Mouse (Mus musculus) intestine, embryonic 16.5 days (tissue): ENCODE measurements around the gene Ptges2. TPM values are rescaled to one million over a fixed set of nuclear protein-coding genes. Genes with fewer than 3 reads are reported as not detected.

Experiments used
- ATAC-seq: fragments of 200-750 bp; cut with Nextera tagmentation; 2 replicates; pipeline ENCODE4 v1.8.0; 2017; ENCODE audit warnings: moderate TSS enrichment, moderate library complexity
- H3K27ac ChIP-seq: fragments of 300-500 bp; sonication (generic); 2 replicates; pipeline ENCODE4 v1.5.1; 2014; ENCODE audit warnings: mild to moderate bottlenecking, low read length
- H3K27me3 ChIP-seq: fragments of 300-500 bp; sonication (generic); replicated peaks from 2 replicates; pipeline ENCODE4 v1.6.1; 2014; ENCODE audit warnings: low read length, control low read depth, mixed read lengths; ENCODE audit not compliant: control insufficient read depth, insufficient read depth
- H3K36me3 ChIP-seq: fragments of 300-500 bp; sonication (generic); 2 replicates; pipeline ENCODE4 v1.6.1; 2014; ENCODE audit warnings: low read length, control low read depth; ENCODE audit not compliant: control insufficient read depth, insufficient read depth
- H3K4me1 ChIP-seq: fragments of 300-500 bp; sonication (generic); 2 replicates; pipeline ENCODE4 v1.6.1; 2014; ENCODE audit warnings: low read length, control low read depth, mixed read lengths; ENCODE audit not compliant: control insufficient read depth, insufficient read depth
- H3K4me2 ChIP-seq: fragments of 300-500 bp; sonication (generic); 2 replicates; pipeline ENCODE4 v1.6.1; 2014; ENCODE audit warnings: low read depth, low read length, control low read depth
- H3K4me3 ChIP-seq: fragments of 300-500 bp; sonication (generic); 2 replicates; pipeline ENCODE4 v1.5.1; 2014; ENCODE audit warnings: mild to moderate bottlenecking, low read length
- H3K9ac ChIP-seq: fragments of 300-500 bp; sonication (generic); 2 replicates; pipeline ENCODE4 v1.6.1; 2014; ENCODE audit warnings: low read depth, low read length
- H3K9me3 ChIP-seq: fragments of 300-500 bp; sonication (generic); 2 replicates; pipeline ENCODE4 v1.6.1; 2016; ENCODE audit warnings: low read length, control low read depth; ENCODE audit not compliant: control insufficient read depth
- WGBS: fragments of 180-500 bp; shearing (Covaris S2); extraction: QIAGEN DNeasy Blood & Tissue Kit; methylation state at CpG from one replicate; pipeline ENCODE4 v1.1.7; 2014; 5-methylcytosine and 5-hydroxymethylcytosine counted together
- polyA plus RNA-seq: library from polyadenylated mRNA; unstranded; fragments of >200 nt; fragmentation: Nextera tagmentation; extraction: Ambion mirVana; gene quantifications from 2 replicates; pipeline ENCODE4 v1.2.1, GENCODE M21; 2015

The Ptges2 gene
- 49.1 and 49.8 TPM in 2 replicates for polyA plus RNA-seq

- H3K4me1 ChIP-seq: peaks cover 16% of the 10 kb centered on the region
- 0% methylated on average over 31 of the region's 31 CpGs for WGBS
- peak within 1 kb of the TSS; percentile 80 for H3K9ac ChIP-seq
- H3K4me3 ChIP-seq: peak within 1 kb of the TSS; percentile 72
- H3K27me3 ChIP-seq: no peaks in the 10 kb centered on the region
- H3K9me3 ChIP-seq: no peaks in the 10 kb centered on the region
- H3K4me2 ChIP-seq: peak within 1 kb of the TSS; percentile 82
- peak within 1 kb of the TSS; percentile 95 for H3K27ac ChIP-seq
- no peaks in the 10 kb centered on the region for H3K36me3 ChIP-seq
- peak; percentile 86 for ATAC-seq
These were observed at the start of gene Ptges2 for GRCm38 (mm10) chr2:32395484-32395945. Gene Ptges2 (plus strand): TSS chr2:32395896.

GRCm38 (mm10) chr2:32347019-32347418 is 48.7 kb upstream of the Ptges2 start:
- H3K4me2 ChIP-seq: no peak overlapping the region
- 78% methylated on average over 6 of the region's 6 CpGs for WGBS
- ATAC-seq: no peak
- H3K36me3 ChIP-seq: no peaks in the 10 kb centered on the region
- no peak overlapping the region for H3K27ac ChIP-seq
- H3K4me1 ChIP-seq: peaks cover 17% of the 10 kb centered on the region; the same call in 1 of the 2 replicates
- no peak overlapping the region for H3K9ac ChIP-seq
- no peaks in the 10 kb centered on the region for H3K27me3 ChIP-seq
- no peak overlapping the region for H3K4me3 ChIP-seq
- H3K9me3 ChIP-seq: no peaks in the 10 kb centered on the region

- H3K9me3 ChIP-seq: no peaks in the 10 kb centered on the region
- no peak overlapping the region for H3K4me3 ChIP-seq
- no peak overlapping the region for H3K4me2 ChIP-seq
- H3K36me3 ChIP-seq: no peaks in the 10 kb centered on the region
- no peaks in the 10 kb centered on the region for H3K27me3 ChIP-seq
- WGBS: 84% methylated on average over 11 of the region's 11 CpGs
- H3K9ac ChIP-seq: no peak overlapping the region
- no peak for ATAC-seq
- peaks cover 15% of the 10 kb centered on the region; the same call in 1 of the 2 replicates for H3K4me1 ChIP-seq
- H3K27ac ChIP-seq: no peak overlapping the region
These were observed 47.4 kb upstream of the Ptges2 start for GRCm38 (mm10) chr2:32348311-32348710.

GRCm38 (mm10) chr2:32349625-32350255 is 46.0 kb upstream of the Ptges2 start:
- H3K4me2 ChIP-seq: no peak overlapping the region
- H3K4me1 ChIP-seq: peaks cover 19% of the 10 kb centered on the region; the same call in 1 of the 2 replicates
- H3K9ac ChIP-seq: no peak overlapping the region
- H3K4me3 ChIP-seq: no peak overlapping the region
- no peak overlapping the region for H3K27ac ChIP-seq
- no peak for ATAC-seq
- no peaks in the 10 kb centered on the region for H3K36me3 ChIP-seq
- no peaks in the 10 kb centered on the region for H3K9me3 ChIP-seq
- WGBS: 57% methylated on average over 8 of the region's 8 CpGs
- no peaks in the 10 kb centered on the region for H3K27me3 ChIP-seq

GRCm38 (mm10) chr2:32350471-32351051 is 45.1 kb upstream of the Ptges2 start:
- Histone ChIP-seq H3K27ac (no peak overlapping the region), H3K4me1 (peaks cover 20% of the 10 kb centered on the region; the same call in 1 of the 2 replicates), H3K9ac (no peak overlapping the region), H3K9me3 (no peaks in the 10 kb centered on the region), H3K36me3 (no peaks in the 10 kb centered on the region), H3K4me3 (no peak overlapping the region), H3K27me3 (no peaks in the 10 kb centered on the region), H3K4me2 (no peak overlapping the region)
- ATAC-seq: no peak
- 52% methylated on average over 13 of the region's 13 CpGs for WGBS

- no peak for ATAC-seq
- WGBS: 50% methylated on average over 9 of the region's 9 CpGs
- Histone ChIP-seq H3K9me3 (no peaks in the 10 kb centered on the region), H3K4me3 (peak overlapping the region; percentile 69), H3K27me3 (no peaks in the 10 kb centered on the region), H3K9ac (peak overlapping the region; percentile 88), H3K4me1 (peaks cover 28% of the 10 kb centered on the region), H3K36me3 (no peaks in the 10 kb centered on the region), H3K4me2 (peak overlapping the region; percentile 79), H3K27ac (no peak overlapping the region)
These were observed 44.2 kb upstream of the Ptges2 start for GRCm38 (mm10) chr2:32351471-32351961.

GRCm38 (mm10) chr2:32352151-32353006 is 43.3 kb upstream of the Ptges2 start, which contains the start of gene Ciz1:
Gene Ciz1 (plus strand): TSS chr2:32352327.
- H3K4me2 ChIP-seq: peak within 1 kb of the TSS; percentile 79
- H3K27me3 ChIP-seq: no peaks in the 10 kb centered on the region
- peak within 1 kb of the TSS; percentile 96 for H3K27ac ChIP-seq
- H3K4me1 ChIP-seq: peaks cover 34% of the 10 kb centered on the region
- H3K36me3 ChIP-seq: no peaks in the 10 kb centered on the region
- no peaks in the 10 kb centered on the region for H3K9me3 ChIP-seq
- 1% methylated on average over 40 of the region's 52 CpGs for WGBS
- ATAC-seq: peak; percentile 15
- H3K4me3 ChIP-seq: peak within 1 kb of the TSS; percentile 69
- peak within 1 kb of the TSS; percentile 88 for H3K9ac ChIP-seq

GRCm38 (mm10) chr2:32353007-32353542 is 42.6 kb upstream of the Ptges2 start, which contains the start of gene Dnm1:
Gene Dnm1 (minus strand): TSS chr2:32353338.
- H3K9me3 ChIP-seq: no peaks in the 10 kb centered on the region
- no peaks in the 10 kb centered on the region for H3K36me3 ChIP-seq
- ATAC-seq: peak; percentile 61
- peak within 1 kb of the TSS; percentile 96 for H3K27ac ChIP-seq
- no peaks in the 10 kb centered on the region for H3K27me3 ChIP-seq
- peak within 1 kb of the TSS; percentile 79 for H3K4me2 ChIP-seq
- H3K4me3 ChIP-seq: peak within 1 kb of the TSS; percentile 69
- peak within 1 kb of the TSS; percentile 88 for H3K9ac ChIP-seq
- WGBS: under 1% methylated on average over 63 of the region's 63 CpGs
- H3K4me1 ChIP-seq: peaks cover 34% of the 10 kb centered on the region
